Mouse (Mus musculus): Measurements from ENCODE around the gene Fggy. TPM values are rescaled to one million over a fixed set of nuclear protein-coding genes. Genes with fewer than 3 reads are reported as not detected.
A peak's percentile ranks its signal among the peaks of the same experiment; 100 is the strongest.

Fggy gene
- total RNA-seq, 4 experiments from 2014 or later, result 17.5 to 25.4 (median 19.4) TPM

DNA sequence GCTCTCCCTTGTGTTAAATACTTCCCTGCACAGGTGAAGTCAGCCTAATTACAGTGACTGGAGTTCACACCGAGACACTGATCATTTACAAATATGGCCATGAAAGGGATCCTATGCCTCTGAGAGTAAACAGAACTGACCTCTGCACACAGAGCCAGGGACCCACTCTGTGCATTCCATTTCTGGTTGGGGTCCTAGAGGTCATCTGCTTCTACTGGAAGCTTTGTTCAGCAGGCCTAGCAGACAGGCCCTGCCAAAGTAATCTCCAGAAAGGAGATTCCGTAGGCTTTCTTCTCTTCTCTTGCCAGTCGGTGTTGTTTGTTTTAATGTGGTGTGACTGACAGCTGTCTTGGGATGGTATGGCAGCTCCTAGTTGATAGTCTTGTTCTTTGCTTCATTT, 101.7 kb downstream of the Fggy start:
- DNase-seq (ENCODE audit: low spot score in 2 of 2), result no peak

DNA sequence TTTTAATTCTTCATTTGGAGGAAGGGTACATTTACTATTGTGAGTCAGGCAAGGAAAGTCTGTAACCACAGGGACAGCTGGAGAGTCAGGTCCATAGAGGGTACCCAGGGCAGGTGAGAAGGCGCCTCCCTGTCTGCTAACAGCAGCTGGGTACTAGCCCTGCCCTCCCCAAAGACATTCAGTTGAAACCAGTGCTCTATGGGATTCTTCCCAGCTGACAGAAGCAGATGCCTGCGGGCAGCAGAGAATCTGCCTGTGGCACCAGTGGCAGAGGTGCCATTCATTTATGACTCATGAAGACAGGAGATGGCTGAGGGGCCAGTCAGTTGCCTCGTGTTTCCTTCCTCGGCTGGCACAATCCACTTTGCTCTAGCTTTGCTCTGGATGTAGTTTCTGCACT, 106.3 kb downstream of the Fggy start:
- no peak for DNase-seq (ENCODE audit: low spot score in 2 of 2)

DNA sequence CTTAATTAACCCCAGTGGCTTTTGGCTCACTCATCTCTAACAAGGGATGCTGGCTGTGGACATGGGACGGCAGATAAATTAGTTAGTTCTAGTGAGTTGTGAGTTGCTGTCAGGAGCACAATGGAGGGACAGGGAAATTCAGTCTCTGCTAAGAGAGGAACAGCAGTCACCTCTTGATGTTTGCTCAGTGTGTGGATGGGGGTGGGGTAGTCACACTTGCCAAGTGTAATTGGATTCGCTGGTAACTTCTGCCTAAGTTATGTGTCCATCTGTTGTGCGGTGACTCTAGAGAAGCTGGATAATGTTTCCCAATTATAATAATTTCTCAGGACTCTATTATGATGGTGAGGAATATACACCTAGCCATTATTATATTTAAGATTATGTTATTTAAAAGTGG, 107.0 kb downstream of the Fggy start:
- no peak for DNase-seq (ENCODE audit: low spot score in 2 of 2)

DNA sequence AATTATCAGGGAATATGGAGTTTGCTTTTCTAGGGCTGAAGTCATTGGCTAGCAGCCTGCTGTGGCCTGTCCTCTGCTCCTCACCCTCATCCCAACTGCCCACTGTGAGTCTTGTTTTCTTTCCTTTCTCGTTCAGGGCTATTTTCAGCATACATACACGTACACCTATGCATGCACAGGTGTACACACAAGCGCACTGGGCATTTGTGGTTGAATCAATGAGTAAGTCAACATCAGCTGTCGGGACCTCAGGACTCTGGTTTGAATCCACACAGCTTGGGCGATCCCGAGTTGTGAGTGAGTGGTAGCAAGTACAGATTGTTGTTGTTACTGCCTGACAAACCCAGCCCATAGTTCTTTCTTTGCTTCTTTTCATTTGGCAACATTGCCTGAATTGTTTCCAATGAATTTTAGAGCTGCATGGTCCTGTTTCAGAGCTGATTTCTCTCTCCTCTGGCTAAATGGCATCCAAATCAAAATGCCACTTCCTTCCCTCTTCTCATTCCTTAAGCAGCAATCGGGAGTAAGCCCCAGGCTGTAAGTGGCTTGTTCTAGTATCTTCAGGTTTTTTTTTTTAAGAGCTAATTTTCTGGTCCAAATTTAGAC, 109.1 kb downstream of the Fggy start:
- DNase-seq (ENCODE audit: low spot score in 2 of 2), result no peak

DNA sequence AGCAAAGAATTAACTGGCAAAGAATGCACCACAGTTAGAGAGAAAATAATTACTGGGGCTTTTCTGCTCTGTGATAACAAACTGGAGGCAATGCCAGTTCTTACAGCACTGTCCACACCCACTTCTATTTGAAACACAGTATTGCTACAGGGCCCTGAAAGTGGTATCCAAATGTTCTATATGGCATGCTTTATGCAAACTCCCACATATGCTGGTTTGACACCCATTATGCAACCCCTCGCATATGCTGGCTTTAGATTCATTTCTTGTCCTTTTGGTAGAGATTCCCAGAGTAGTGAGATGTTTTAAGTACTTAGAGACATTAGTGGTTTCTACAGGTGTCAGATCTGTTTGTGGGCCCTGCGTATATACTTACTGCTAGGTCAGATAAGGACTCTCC, 109.6 kb downstream of the Fggy start:
- peak in 1 of 2 experiments; percentile 22 for DNase-seq (ENCODE audit: low spot score in 2 of 2)

DNA sequence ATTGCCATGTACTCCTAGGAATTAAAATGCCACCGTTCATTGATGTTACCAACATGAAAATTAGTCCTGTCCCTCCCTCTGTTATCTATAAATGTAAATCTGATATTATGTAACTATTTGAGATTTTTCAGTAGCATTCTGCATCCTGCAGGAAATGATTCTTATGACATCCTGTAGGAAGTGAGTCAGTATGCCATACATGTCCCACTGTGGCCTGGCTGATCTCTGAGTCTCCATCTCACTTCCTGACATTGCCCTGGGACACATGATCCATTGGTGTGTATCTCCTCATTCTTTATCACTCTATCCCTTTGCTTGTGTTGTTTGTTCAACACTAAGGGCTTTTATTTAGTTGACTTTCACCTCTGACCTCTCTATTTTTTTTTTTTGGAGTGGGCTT, 110.3 kb downstream of the Fggy start:
- DNase-seq (ENCODE audit: low spot score in 2 of 2), result no peak

DNA sequence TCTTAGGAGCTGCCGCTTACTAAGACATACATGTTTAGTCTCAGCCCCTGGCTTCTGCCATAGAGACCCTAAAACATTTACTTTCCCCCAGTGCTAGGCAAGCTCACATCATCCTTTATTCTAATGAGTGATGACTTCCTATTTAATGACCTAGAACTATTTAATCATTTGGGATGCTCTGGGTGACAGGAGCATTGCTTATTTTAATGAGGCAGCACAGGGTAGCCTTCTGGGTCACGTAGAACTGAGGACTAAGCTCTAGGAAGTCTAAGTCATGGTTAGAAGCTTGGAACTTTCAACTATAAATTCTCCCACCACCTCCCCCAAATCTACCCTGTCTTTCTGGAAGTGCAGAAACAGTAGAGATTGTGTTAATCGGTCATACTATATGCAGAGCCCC, 111.2 kb downstream of the Fggy start:
- no peak for DNase-seq (ENCODE audit: low spot score in 2 of 2)

DNA sequence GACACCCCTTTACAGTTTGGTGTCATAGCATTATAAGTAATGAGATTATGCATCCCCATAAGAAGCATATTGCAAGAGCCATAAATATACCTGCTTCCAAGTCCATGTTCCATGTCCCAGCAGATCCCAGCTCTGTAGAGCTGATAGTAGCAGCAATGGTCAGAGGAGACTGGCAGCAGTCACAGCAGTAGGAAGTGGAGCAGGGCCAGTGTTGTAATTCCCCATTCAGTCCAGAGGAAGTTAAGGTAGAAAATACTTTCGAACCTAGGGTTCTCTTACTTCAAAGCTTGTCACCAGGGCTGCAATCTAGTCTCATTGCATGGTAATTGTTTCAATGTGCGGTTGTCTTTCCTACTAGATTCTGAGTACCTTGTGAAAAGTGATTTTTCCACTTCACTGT, 112.0 kb downstream of the Fggy start:
- DNase-seq (ENCODE audit: low spot score in 2 of 2), result no peak

DNA sequence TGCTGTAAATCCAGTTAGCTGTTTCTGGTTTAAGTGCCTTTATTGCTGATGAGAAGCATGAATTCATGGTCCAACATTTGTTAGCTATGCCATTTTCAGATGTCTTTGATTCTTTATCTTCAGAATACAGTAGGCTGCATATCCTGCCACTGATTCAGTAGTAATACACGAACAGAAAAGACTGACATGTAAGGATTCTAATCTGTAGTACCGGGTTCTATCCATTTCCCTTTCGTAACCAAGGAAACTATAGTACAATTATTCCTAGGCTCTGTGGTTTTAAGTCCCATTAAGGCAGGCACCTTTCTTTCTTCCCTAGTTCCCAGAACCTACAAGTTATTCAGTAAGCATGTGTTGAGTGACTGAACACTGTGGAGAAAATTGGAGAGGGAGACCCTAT, 113.3 kb downstream of the Fggy start:
- DNase-seq (ENCODE audit: low spot score in 2 of 2), result no peak

DNA sequence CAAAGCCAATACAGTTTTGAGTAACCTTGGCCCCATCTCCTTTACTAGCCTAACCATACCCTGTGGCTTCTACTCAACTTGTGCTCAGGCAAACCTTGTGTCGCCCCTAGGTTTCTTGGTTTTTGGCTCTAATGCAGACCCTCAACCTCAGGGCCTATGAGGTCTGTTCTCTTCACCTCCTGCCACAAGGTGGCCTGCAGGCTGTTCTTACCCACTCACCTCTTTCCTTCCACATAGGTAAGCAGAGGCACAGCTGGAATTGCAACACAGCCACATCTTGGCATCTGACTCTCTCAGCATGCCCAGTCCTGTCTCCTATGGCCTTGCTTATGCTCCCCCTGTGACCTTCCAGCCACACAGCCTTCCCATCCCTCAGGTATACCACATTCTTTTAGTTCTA, 114.7 kb downstream of the Fggy start:
- DNase-seq (ENCODE audit: low spot score in 2 of 2), result no peak

DNA sequence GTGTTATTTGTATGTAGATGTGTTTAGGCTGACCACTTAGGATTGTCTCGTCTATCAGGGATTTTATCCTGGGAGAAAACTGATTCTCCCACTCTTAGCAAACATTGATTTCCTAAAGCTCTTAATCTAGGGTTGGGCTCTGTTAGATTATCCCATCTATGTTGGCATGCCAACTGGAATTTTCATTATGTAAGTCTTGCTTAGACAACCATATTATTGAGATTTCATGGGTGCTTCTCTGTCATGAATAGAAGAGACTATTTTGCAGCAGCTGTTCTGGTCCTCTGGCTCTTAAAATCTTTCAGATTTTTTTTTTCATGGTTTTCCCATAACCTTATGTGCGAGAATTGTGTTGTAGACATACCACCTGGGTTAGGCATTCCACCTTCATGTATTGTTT, 119.1 kb downstream of the Fggy start:
- no peak for DNase-seq (ENCODE audit: low spot score in 2 of 2)

DNA sequence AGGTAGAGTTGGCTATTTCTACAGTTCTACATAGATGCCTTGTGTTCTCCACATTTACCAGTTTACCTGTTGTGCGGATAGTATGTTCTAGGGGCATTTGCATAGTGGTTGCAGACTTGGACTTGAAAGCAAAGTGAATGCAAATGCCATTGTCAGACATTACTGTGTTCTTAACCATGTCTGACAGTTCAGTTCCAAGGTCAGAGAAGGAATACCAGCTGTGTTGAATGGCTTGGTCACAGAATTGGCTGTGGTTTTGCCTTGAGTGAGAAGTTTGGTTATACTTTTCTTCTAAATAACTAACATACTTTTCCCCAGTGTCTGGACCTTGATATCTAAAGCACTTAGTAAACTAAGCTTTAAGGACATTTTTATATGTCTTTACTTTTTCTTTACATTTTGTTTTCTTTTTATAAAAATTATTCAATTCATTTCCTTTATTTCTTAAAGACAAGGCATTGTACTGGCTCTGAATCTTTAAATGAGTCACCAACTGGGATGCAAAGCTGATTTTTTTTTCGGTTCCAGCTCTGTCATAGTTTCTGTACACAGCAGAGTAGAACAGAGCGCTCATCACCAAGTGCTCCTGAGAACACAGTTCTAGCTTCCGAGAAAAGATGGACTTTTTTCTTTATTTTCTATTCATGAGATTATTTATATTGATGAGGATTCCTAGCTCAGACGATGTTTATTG, 123.6 kb downstream of the Fggy start:
- no peak for DNase-seq (ENCODE audit: low spot score in 2 of 2)

DNA sequence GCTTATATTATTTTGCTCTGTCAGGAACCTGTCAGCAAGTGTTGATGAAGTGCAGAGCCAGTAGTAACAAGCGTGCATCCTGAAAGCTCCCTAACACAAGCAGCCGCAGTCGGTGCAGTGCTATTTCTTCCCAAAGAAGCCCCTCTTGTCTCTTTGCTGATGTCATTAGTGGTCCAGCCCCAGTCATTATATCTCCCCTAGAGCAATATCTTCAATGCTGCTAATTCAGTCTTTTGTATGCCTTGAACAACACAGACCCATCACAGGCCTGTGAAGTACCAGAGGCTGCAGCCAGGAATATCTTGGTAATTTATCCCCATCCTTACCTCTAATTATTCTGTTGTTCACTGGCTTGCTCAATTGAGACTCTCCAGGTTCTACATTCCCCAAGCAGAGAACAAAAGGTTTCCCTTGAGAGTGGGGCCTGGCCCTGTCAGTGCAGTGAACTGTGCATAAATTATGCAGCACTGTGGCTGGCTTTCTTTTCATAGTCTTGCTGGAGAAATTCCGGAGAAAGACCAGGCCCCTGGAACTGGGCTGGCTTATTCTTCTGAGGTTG, 127.3 kb downstream of the Fggy start:
- DNase-seq (ENCODE audit: low spot score in 2 of 2), result no peak

DNA sequence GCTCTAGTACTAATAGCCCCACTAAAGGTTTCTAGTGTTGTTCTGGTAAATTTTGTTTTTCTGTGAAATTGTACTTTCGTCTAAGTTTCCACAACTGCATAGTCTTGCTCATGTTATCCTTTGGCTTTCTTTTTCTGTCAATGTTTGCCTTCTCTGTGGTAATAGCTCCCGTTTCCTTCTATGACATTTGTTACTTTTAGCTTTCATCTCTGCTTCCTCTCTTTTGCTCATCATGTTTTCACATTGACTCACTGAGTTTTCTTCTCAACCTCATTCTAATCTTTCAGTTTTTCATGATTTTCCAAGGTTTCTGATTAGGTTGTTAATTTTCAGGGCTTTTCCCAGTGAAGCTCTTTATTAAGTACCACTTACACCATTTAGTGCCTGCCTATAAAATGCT, 129.5 kb downstream of the Fggy start:
- no peak for DNase-seq (ENCODE audit: low spot score in 2 of 2)

DNA sequence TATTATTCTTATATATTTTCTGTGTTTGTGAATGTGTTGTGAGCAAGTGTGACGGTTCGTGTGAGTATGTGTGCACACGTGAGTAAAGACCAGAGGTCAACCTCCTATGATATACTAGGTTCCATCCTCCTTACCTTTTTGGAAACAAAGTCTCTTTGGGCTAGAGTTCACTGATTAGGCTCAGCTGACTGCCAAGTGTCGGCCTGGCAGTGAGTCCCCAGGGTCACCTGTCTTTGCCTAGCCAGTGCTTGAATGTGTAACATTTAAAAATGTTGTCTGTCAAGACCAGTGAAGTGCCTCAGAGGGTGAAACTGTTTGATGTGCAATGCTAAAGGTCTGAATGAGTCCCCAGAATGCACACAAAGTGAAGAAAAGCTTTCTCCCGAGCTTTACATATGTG, 130.0 kb downstream of the Fggy start:
- no peak for DNase-seq (ENCODE audit: low spot score in 2 of 2)

DNA sequence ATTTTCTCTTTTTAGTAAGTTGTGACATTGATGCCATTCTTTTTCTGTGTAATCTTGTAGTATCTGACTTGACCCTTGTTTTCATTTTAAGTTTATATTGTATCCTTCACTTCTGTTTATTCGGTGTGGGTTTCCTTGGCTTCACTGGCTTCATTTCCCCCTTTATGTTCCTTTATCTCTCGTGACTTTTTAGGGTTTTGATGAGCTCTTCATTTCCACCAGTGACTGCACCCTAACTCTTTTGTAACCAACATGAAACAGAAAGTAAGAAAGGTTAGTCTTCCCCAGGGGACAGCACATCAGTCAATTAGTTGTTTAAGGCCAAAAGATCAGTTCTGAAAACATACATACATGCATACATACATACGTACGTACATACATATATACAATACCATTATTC, 130.9 kb downstream of the Fggy start:
- no peak for DNase-seq (ENCODE audit: low spot score in 2 of 2)

DNA sequence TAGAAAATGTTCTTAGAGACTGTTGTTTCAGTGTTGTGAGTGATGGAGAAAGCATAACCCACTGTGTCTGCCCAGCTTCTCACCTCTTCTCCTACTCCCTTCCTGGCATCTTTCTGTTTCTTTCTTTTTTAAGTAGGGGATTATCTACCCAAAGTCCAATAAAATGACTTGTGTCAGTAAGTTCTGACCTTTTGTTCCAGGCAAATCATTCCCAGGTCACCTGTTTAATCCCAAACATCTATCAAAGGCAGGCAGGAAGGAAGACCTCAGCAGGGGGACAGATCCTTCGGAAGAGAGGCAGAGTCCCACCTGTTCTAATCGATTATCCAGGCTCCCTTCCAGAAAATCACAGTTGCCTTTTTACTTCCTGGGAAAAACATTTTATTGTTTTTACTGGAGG, 143.1 kb downstream of the Fggy start:
- no peak for DNase-seq (ENCODE audit: low spot score in 2 of 2)

DNA sequence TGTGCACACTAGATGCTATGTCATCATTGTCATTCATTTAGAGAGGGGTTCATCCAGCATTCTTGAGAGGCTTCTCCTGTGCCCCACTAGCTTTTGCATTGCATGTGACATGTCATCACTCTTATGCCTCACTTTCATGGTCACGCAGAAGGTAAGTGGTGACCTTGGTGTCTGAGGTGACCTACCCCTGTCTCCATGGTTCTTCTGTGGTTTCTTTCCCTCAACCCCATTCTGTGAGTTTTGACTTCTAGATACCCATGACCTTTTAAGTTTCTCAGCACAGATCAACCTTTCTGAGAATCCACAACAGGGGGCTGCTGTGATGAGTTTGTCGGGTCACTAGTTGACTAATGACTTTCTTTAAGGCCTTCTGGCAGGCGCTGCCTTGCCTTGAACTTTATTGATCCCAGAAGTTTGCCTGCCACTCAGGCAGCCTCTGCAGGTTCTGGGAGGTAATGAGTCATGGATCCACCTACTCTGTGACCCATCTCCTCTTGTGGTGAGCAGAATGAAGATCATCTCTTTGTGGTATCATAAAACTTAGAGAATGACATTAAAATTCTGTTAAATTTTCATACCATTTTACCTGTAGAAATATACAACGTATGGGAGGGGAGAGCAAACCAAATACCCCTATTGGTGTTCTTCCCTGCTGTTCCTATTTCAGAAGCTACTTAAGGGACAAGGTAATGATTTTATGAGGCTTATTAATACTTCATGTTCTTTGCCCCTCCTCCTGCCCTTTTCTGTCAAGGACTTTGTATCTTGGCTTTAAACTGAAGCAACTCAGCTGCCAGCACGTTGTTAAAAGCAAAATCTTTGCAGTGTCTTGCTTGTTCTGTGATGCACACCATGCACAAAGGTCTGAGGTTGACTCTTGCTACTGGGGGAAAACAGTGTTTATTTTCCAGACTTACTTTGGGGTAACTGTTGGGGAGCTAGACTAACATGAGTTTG, 150.9 kb downstream of the Fggy start:
- no peak for DNase-seq (ENCODE audit: low spot score in 2 of 2)

DNA sequence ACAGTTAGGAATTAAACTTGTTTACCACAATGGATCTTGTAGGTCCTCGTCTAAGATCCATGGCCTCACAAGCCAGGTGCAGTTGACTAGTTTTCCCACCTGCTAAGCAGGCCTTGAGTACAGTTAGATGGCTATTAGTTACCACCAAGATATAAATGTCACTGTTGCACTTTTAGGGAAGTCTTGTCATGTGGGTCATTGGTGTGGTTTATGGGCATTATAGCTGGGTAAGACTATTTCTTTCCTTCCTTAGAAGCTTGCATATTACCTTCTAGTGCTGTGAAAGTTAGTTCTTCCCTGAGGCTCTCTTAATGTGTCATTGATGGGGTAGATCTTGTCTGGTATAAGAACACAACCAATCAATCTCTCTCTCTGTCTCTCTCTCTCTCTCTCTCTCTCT, 152.4 kb downstream of the Fggy start:
- no peak for DNase-seq (ENCODE audit: low spot score in 2 of 2)

DNA sequence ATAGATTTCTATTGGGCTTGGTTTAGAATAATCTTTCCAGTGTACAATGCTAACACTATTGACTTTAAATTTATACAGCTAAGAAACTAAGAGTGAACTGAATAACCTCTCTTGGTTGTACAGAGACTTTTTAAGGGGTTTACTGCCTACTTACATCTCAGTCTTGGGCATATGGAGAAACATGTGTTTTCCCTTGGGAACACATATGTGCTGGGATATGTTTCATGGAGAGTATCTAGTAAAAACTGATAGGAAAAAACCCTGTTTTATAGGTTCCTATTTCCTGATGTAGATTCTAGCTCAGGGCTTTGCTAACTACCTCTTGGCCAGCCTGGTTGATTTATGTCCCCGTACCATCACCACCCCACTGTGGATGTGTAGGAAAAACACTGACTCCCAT, 155.5 kb downstream of the Fggy start:
- DNase-seq (ENCODE audit: low spot score in 2 of 2), result no peak

DNA sequence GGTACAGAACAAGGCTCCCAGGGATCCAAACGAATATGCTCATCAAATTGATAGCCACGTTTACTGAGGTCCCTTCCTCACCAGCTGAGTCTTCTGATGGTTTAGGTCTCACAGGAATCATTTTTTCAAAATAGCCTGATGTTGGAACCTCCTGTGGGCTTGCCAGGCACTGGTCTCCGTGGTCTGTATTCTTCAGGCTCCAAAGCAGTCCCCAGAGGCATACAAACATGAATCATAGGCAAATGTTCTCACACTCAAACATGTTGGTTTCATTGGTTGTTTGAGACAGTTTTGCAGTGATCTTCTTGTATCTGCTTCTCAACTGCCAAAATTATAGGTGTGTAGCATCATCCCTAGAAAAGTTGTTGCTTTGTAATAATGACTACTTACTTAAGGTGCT, 156.0 kb downstream of the Fggy start:
- no peak for DNase-seq (ENCODE audit: low spot score in 2 of 2)

DNA sequence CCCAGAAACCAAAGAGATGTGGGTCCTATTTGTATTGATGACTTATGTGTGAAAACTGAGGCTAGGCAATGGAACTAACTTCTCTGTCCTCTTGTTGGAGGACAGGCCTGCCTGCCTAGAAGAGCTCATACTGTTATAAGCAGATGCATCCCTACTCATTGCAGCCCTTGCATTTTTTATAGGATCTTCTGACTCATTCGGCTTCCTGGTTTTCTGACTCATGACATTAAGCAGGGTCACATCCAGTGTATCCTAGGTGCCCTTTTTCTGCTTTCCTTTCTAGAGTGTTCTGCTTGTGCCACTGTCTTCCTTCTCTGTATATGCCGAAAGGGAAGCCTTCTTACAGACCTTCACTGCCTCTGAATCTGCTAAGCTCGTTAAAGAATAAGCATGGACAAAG, 158.8 kb downstream of the Fggy start:
- no peak for DNase-seq (ENCODE audit: low spot score in 2 of 2)

Data from left cerebral cortex, adult 8-10 months (tissue).